Mouse (Mus musculus) lung, embryonic 14.5 days (tissue): ENCODE measurements around the gene Ifitm7. TPM values are rescaled to one million over a fixed set of nuclear protein-coding genes. Genes with fewer than 3 reads are reported as not detected.
A peak's percentile ranks its signal among the peaks of the same experiment; 100 is the strongest.

Experiments
- ATAC-seq: fragments of 200-750 bp; cut with Nextera tagmentation; 2 replicates; pipeline ENCODE4 v1.8.0; 2017; ENCODE audit warnings: mild to moderate bottlenecking, moderate TSS enrichment, moderate library complexity; ENCODE audit not compliant: insufficient read depth
- DNase-seq: peaks from one replicate; pipeline ENCODE4 v3.0.0-alpha.2; 2015
- H3K27ac ChIP-seq: fragments of 300-500 bp; sonication (generic); 2 replicates; pipeline ENCODE4 v1.5.1; 2014; ENCODE audit warnings: low read depth, mild to moderate bottlenecking, moderate library complexity
- H3K27me3 ChIP-seq: fragments of 300-500 bp; sonication (generic); 2 replicates; pipeline ENCODE4 v1.6.1; 2014; ENCODE audit warnings: low read length, control low read depth; ENCODE audit not compliant: insufficient read depth
- H3K36me3 ChIP-seq: fragments of 300-500 bp; sonication (generic); 2 replicates; pipeline ENCODE4 v1.6.1; 2014; ENCODE audit warnings: control low read depth; ENCODE audit not compliant: insufficient read depth
- H3K4me1 ChIP-seq: fragments of 300-500 bp; sonication (generic); 2 replicates; pipeline ENCODE4 v1.6.1; 2014; ENCODE audit warnings: antibody characterized with exemption, control low read depth; ENCODE audit not compliant: insufficient read depth
- H3K4me2 ChIP-seq: fragments of 300-500 bp; sonication (generic); 2 replicates; pipeline ENCODE4 v1.6.1; 2014; ENCODE audit warnings: mild to moderate bottlenecking
- H3K4me3 ChIP-seq: fragments of 300-500 bp; sonication (generic); 2 replicates; pipeline ENCODE4 v1.5.1; 2014; ENCODE audit warnings: low read depth, low read length
- H3K9ac ChIP-seq: fragments of 300-500 bp; sonication (generic); 2 replicates; pipeline ENCODE4 v1.6.1; 2014
- H3K9me3 ChIP-seq: fragments of 300-500 bp; sonication (generic); 2 replicates; pipeline ENCODE4 v1.6.1; 2016; ENCODE audit warnings: low read depth, low read length, control low read depth
- CTCF ChIP-seq: IDR thresholded peaks from 2 replicates; pipeline ENCODE4 v1.5.1; 2016; ENCODE audit warnings: antibody characterized with exemption, low read depth
- whole genome bisulfite sequencing: fragments of 180-500 bp; shearing (Covaris S2); extraction: QIAGEN DNeasy Blood & Tissue Kit; methylation state at CpG from one replicate; pipeline ENCODE4 v1.1.7; 2014; 5-methylcytosine and 5-hydroxymethylcytosine counted together
- polyA plus RNA-seq: library from polyadenylated mRNA; unstranded; fragments of >200 nt; fragmentation: Nextera tagmentation; extraction: Ambion mirVana; gene quantifications from 2 replicates; pipeline ENCODE4 v1.2.1, GENCODE M21; 2014

Ifitm7 gene
- polyA plus RNA-seq, 1 experiment from 2014 or later, result not detected

DNA sequence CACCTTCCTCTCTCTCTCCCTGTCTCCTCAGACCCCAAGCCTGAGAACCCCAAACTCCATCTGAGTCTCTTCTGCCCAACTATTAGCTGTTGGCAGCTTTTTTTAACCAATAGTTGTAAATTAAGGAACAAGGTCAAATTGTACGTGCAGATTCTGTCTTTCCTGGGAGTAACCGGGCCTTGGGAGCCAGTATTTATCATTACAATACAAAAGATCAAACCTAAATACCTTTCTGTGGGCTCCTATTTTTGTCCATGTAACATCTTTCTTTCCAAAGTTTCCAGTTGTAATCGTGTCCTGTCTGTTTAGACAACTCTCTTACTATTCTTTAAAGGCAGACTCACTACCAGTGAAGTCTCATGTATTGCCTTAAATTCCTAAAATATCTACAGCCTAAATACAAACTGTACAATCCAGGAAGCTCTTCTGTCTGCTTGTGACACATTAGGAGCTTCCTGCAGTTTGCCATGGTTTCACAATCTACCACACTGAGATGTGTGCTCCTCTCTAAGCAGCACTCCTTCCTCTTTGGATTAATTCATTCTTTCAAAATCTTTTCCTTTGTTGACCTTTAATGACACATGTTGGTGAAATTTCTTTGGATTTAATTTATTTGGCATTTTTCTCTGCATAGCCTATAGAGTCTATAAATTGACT is 34.6 kb upstream of the Ifitm7 start:
- whole genome bisulfite sequencing, result 72% methylated on average over 3 of the region's 3 CpGs
- H3K4me1 ChIP-seq, result no peaks in the 10 kb centered on the region
- H3K9ac ChIP-seq, result no peak overlapping the region
- no peak overlapping the region for H3K4me2 ChIP-seq
- no peaks in the 10 kb centered on the region for H3K27me3 ChIP-seq
- DNase-seq (no peak), ATAC-seq (no peak)
- no peaks in the 10 kb centered on the region for H3K36me3 ChIP-seq
- no peak overlapping the region for H3K27ac ChIP-seq
- H3K9me3 ChIP-seq, result no peaks in the 10 kb centered on the region
- no peak for TF ChIP-seq CTCF
- H3K4me3 ChIP-seq, result no peak overlapping the region

DNA sequence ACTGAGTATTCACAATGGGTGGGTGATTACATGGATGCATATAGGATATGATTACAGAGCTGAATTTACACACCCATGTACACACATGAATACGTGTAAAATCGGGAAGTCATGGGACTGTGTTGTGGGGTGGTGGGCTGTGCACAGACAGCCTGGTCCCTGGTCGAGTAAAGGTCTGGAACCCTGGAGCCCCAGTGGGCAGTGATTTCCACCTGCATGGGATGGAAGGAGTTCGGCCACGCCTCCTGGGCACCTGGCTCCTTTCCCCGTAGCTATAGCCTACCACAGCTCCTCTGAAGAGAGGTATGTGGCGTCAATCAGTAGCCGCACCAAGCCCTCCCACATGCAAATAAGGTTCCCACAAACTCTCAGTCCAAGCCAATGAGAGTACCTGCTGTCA is 30.6 kb upstream of the Ifitm7 start:
- Histone ChIP-seq H3K9me3 (no peaks in the 10 kb centered on the region), H3K36me3 (no peaks in the 10 kb centered on the region), H3K4me1 (no peaks in the 10 kb centered on the region), H3K27ac (no peak overlapping the region), H3K4me2 (no peak overlapping the region), H3K9ac (no peak overlapping the region), H3K27me3 (no peaks in the 10 kb centered on the region), H3K4me3 (no peak overlapping the region)
- DNase-seq (no peak), ATAC-seq (no peak)
- TF ChIP-seq CTCF, result no peak
- 80% methylated on average over 8 of the region's 8 CpGs for WGBS

DNA sequence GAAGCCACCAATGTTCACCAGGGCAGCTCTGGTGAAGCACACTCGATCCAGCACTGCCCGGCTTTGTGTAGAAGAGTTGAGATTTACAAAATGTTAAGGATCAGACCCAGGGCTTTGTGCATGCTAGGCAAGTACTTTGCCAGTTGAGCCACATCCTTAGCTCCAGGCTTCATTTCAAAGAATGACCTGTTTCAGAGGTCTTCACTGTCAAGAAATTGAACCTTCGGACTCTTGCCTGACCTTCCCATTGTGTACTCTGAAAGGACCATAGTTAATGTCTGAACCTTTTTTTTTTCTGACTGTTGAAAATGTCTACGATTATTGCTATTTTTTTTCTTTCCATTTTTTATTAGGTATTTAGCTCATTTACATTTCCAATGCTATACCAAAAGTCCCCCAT is 23.3 kb upstream of the Ifitm7 start:
- H3K4me3 ChIP-seq, result no peak overlapping the region
- no peaks in the 10 kb centered on the region for H3K4me1 ChIP-seq
- H3K9me3 ChIP-seq, result no peaks in the 10 kb centered on the region
- ATAC-seq (no peak), DNase-seq (no peak)
- no peaks in the 10 kb centered on the region for H3K27me3 ChIP-seq
- H3K4me2 ChIP-seq, result no peak overlapping the region
- H3K36me3 ChIP-seq, result no peaks in the 10 kb centered on the region
- H3K9ac ChIP-seq, result no peak overlapping the region
- TF ChIP-seq CTCF, result no peak
- H3K27ac ChIP-seq, result no peak overlapping the region
- WGBS, result 83% methylated on average over 4 of the region's 4 CpGs

DNA sequence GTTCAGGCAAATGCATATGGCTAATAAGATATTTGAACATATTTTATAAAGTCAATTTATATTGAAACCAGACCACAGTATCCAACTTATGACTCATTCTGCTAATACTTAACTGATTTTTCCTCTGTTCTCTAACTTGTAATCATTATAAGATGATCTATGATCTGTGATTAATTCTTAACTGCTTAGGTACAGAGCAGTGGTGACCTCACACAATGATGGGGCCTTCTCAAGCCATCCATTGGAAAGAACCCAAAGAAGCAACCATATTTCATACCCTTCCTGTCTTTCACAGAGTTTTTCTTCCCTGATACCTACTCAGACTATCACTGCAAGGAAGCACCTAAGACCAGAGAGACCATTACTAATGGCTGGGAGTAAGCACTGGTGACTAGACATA is 22.0 kb upstream of the Ifitm7 start:
- Histone ChIP-seq H3K9ac (no peak overlapping the region), H3K27me3 (no peaks in the 10 kb centered on the region), H3K4me3 (no peak overlapping the region), H3K4me2 (no peak overlapping the region), H3K4me1 (no peaks in the 10 kb centered on the region), H3K36me3 (no peaks in the 10 kb centered on the region), H3K27ac (no peak overlapping the region), H3K9me3 (no peaks in the 10 kb centered on the region)
- DNase-seq, result no peak
- TF ChIP-seq CTCF, result no peak
- no peak for ATAC-seq

DNA sequence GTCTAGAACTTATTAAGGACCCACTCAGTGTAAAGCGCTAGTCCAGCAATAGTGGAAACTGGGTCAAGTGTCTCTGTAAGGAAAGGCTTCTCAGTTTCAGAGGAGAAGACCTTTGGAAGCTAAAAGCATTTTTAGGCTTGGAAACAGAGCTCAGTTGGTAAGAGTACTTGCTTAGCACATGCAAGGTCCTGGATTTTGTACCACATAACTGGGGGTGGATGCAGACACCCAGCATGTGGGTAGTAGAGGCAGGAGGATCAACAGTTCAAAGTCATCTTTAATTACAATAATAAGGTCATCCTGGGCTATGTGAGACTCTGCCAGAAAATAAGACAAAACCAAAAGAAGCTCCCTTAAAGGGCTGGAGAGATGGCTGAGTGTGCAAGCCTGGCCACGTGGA is 21.4 kb upstream of the Ifitm7 start:
- H3K27me3 ChIP-seq, result no peaks in the 10 kb centered on the region
- H3K4me3 ChIP-seq, result no peak overlapping the region
- WGBS, result 70% methylated on average over 2 of the region's 2 CpGs
- no peaks in the 10 kb centered on the region for H3K9me3 ChIP-seq
- no peak for TF ChIP-seq CTCF
- no peak overlapping the region for H3K4me2 ChIP-seq
- H3K36me3 ChIP-seq, result no peaks in the 10 kb centered on the region
- ATAC-seq (no peak), DNase-seq (no peak)
- H3K4me1 ChIP-seq, result no peaks in the 10 kb centered on the region
- H3K9ac ChIP-seq, result no peak overlapping the region
- H3K27ac ChIP-seq, result no peak overlapping the region

DNA sequence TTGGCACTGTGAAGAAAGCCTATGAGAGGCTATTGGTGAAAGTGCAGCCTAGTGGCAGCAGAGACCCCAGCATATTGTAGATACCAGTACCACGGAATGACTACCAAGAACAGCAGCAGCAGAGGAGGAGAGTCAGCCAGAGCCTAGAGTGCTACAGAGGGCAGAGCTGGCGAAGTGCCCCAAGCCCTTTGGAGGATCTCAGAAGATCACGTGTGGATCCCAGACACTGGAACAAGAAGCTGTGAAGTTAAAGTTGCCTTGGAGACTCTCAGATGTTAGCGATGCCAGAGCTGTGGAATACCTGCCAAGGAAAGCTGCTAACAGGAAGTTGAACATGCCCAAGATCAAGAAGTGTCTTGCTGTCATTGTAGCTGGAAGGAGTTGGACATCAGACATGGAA is 18.6 kb upstream of the Ifitm7 start:
- TF ChIP-seq CTCF, result no peak
- no peaks in the 10 kb centered on the region for H3K9me3 ChIP-seq
- no peak for ATAC-seq
- H3K27me3 ChIP-seq, result no peaks in the 10 kb centered on the region
- no peak overlapping the region for H3K4me2 ChIP-seq
- H3K4me1 ChIP-seq, result no peaks in the 10 kb centered on the region
- no peak overlapping the region for H3K27ac ChIP-seq
- DNase-seq, result no peak
- H3K36me3 ChIP-seq, result no peaks in the 10 kb centered on the region
- 74% methylated on average over 4 of the region's 4 CpGs for WGBS
- H3K4me3 ChIP-seq, result no peak overlapping the region
- no peak overlapping the region for H3K9ac ChIP-seq

DNA sequence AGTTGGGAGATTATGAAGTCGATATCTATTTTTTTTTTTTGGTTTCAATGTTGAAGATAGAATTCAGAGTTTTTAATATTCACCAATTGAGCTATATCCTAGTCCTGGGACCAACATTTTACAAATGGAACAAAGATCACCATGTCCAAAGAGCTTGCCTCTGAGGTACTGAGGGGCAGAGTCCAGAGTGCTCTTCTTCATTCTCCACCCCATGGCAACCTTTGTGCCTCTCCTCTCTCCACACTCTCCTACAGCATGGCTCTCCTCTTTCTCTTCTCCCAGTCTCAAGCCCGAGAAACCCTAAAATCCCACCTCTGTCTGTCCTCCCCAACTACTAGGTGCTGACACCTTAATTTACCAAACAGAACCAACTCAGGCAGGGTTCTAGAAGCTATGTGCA is 18.0 kb upstream of the Ifitm7 start:
- no peaks in the 10 kb centered on the region for H3K36me3 ChIP-seq
- 78% methylated on average over 2 of the region's 2 CpGs for WGBS
- no peak overlapping the region for H3K9ac ChIP-seq
- H3K27ac ChIP-seq, result no peak overlapping the region
- H3K4me2 ChIP-seq, result no peak overlapping the region
- TF ChIP-seq CTCF, result no peak
- DNase-seq, result no peak
- H3K9me3 ChIP-seq, result no peaks in the 10 kb centered on the region
- H3K4me1 ChIP-seq, result no peaks in the 10 kb centered on the region
- H3K4me3 ChIP-seq, result no peak overlapping the region
- H3K27me3 ChIP-seq, result no peaks in the 10 kb centered on the region
- no peak for ATAC-seq

DNA sequence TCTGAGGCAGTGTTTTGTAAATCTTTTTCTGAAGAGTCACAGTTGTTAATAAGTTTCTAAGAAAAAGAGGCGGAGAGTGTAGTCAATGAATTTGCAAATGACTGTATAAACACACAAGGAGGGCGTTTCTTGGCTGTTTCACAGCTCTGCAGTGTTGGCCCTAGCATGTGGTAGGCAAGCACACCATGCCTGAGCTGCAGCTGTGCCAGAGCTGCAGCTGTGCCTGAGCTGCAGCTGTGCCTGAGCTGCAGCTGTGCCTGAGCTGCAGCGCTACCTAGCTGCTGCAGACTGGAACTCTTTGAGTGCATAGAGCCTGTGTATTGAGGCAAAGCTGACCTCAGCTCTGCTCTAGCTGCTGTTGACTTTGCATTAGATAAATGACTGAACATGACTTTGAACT is 17.5 kb upstream of the Ifitm7 start:
- H3K9ac ChIP-seq, result no peak overlapping the region
- H3K4me3 ChIP-seq, result no peak overlapping the region
- no peaks in the 10 kb centered on the region for H3K4me1 ChIP-seq
- ATAC-seq (peak; percentile 79; the same call in 1 of the 2 replicates), DNase-seq (peak; percentile 49)
- 23% methylated on average over 3 of the region's 3 CpGs for WGBS
- H3K9me3 ChIP-seq, result no peaks in the 10 kb centered on the region
- no peaks in the 10 kb centered on the region for H3K27me3 ChIP-seq
- TF ChIP-seq CTCF, result peak; percentile 59
- H3K36me3 ChIP-seq, result no peaks in the 10 kb centered on the region
- no peak overlapping the region for H3K4me2 ChIP-seq
- H3K27ac ChIP-seq, result no peak overlapping the region
